Mouse (Mus musculus) testis, adult 2 months (tissue): ENCODE results near the gene Gm20695. TPM values are rescaled to one million over a fixed set of nuclear protein-coding genes. Genes with fewer than 3 reads are reported as not detected.
A peak's percentile ranks its signal among the peaks of the same experiment; 100 is the strongest.

Experiments used
- H3K27ac ChIP-seq: fragments of 200-500 bp; 2 replicates; pipeline ENCODE4 v1.5.1; 2012; ENCODE audit warnings: low read depth, low read length; ENCODE audit not compliant: control insufficient read depth, insufficient read depth
- H3K27me3 ChIP-seq: fragments of 200-500 bp; 2 replicates; pipeline ENCODE4 v1.6.1; 2012; ENCODE audit warnings: mild to moderate bottlenecking, low read length, moderate library complexity; ENCODE audit not compliant: control insufficient read depth, insufficient read depth
- H3K36me3 ChIP-seq: fragments of 200-500 bp; 2 replicates; pipeline ENCODE4 v1.6.1; 2012; ENCODE audit warnings: mild to moderate bottlenecking, low read length; ENCODE audit not compliant: control insufficient read depth, insufficient read depth
- H3K4me1 ChIP-seq: fragments of 200-500 bp; 2 replicates; pipeline ENCODE4 v1.6.1; 2012; ENCODE audit warnings: low read length; ENCODE audit not compliant: control insufficient read depth, insufficient read depth
- H3K4me3 ChIP-seq: fragments of 200-500 bp; 2 replicates; pipeline ENCODE4 v1.5.1; 2012; ENCODE audit warnings: low read depth, mild to moderate bottlenecking, low read length, moderate library complexity, mixed read lengths; ENCODE audit not compliant: control insufficient read depth
- CTCF ChIP-seq: fragments of 200-500 bp; IDR thresholded peaks from 2 replicates; pipeline ENCODE4 v1.5.1; 2012; ENCODE audit warnings: low read depth, mild to moderate bottlenecking, inconsistent platforms, low read length, moderate library complexity; ENCODE audit not compliant: control insufficient read depth, insufficient read depth, insufficient replicate concordance
- POLR2A ChIP-seq: fragments of 200-500 bp; IDR thresholded peaks from 2 replicates; pipeline ENCODE4 v1.6.1; 2012; ENCODE audit warnings: low read depth, mild to moderate bottlenecking, inconsistent platforms, low read length, moderate library complexity; ENCODE audit not compliant: control insufficient read depth
- polyA plus RNA-seq: library from polyadenylated mRNA; depleted of rRNA; stranded (reverse); fragments of >200 nt; gene quantifications from 2 replicates; pipeline ENCODE4 v1.2.3, GENCODE M21; 2012

The Gm20695 gene
- polyA plus RNA-seq, 1 experiment = 0.12 TPM

- TF ChIP-seq CTCF (no peak), POLR2A (no peak)
- Histone ChIP-seq H3K36me3 (peaks cover 1% of the 10 kb centered on the region; the same call in 1 of the 2 replicates), H3K4me1 (peaks cover 3% of the 10 kb centered on the region; the same call in 1 of the 2 replicates), H3K27ac (peak overlapping the region; percentile 39), H3K4me3 (no peak overlapping the region), H3K27me3 (no peaks in the 10 kb centered on the region)
These were observed 10.8 kb downstream of the Gm20695 start for GRCm38 (mm10) chr16:3895173-3895792.

GRCm38 (mm10) chr16:3896046-3896445, 11.6 kb downstream of the Gm20695 start:
- Histone ChIP-seq H3K27ac (no peak overlapping the region), H3K36me3 (peaks cover 1% of the 10 kb centered on the region; the same call in 1 of the 2 replicates), H3K4me3 (no peak overlapping the region), H3K27me3 (no peaks in the 10 kb centered on the region), H3K4me1 (peaks cover 3% of the 10 kb centered on the region; the same call in 1 of the 2 replicates)
- no peak for TF ChIP-seq CTCF
- no peak for TF ChIP-seq POLR2A

- Histone ChIP-seq H3K36me3 (peaks cover 1% of the 10 kb centered on the region; the same call in 1 of the 2 replicates), H3K4me3 (no peak overlapping the region), H3K27ac (no peak overlapping the region), H3K4me1 (peaks cover 3% of the 10 kb centered on the region; the same call in 1 of the 2 replicates), H3K27me3 (no peaks in the 10 kb centered on the region)
- TF ChIP-seq CTCF = no peak
- TF ChIP-seq POLR2A = no peak
These were observed 12.1 kb downstream of the Gm20695 start for GRCm38 (mm10) chr16:3896553-3896952.

- no peaks in the 10 kb centered on the region for H3K36me3 ChIP-seq
- H3K27ac ChIP-seq = peak overlapping the region; percentile 90
- H3K27me3 ChIP-seq = no peaks in the 10 kb centered on the region
- no peaks in the 10 kb centered on the region for H3K4me1 ChIP-seq
- peak overlapping the region; percentile 87 for H3K4me3 ChIP-seq
- TF ChIP-seq POLR2A (peak; percentile 77; the same call in 1 of the 2 replicates), CTCF (no peak)
These were observed 23.0 kb downstream of the Gm20695 start for GRCm38 (mm10) chr16:3907471-3907870.

- Histone ChIP-seq H3K27ac (peak within 1 kb of the TSS; percentile 93), H3K27me3 (no peaks in the 10 kb centered on the region), H3K4me1 (no peaks in the 10 kb centered on the region), H3K4me3 (peak within 1 kb of the TSS; percentile 96), H3K36me3 (no peaks in the 10 kb centered on the region)
- TF ChIP-seq CTCF (peak; percentile 66; the same call in 1 of the 2 replicates), POLR2A (peak; percentile 67)
These were observed 24.2 kb downstream of the Gm20695 start, which contains the start of the genes 1700037C18Rik and Cluap1 for GRCm38 (mm10) chr16:3908537-3909111. Gene 1700037C18Rik, minus strand, starts transcription at chr16:3908689. Gene Cluap1, plus strand, starts transcription at chr16:3908801.

GRCm38 (mm10) chr16:3909118-3909517, 24.7 kb downstream of the Gm20695 start:
- peak overlapping the region; percentile 93 for H3K27ac ChIP-seq
- H3K4me3 ChIP-seq = peak overlapping the region; percentile 96
- H3K4me1 ChIP-seq = no peaks in the 10 kb centered on the region
- TF ChIP-seq POLR2A (no peak), CTCF (no peak)
- H3K27me3 ChIP-seq = no peaks in the 10 kb centered on the region
- no peaks in the 10 kb centered on the region for H3K36me3 ChIP-seq

- TF ChIP-seq POLR2A (no peak), CTCF (no peak)
- peaks cover 2% of the 10 kb centered on the region; the same call in 1 of the 2 replicates for H3K36me3 ChIP-seq
- no peak overlapping the region for H3K27ac ChIP-seq
- no peaks in the 10 kb centered on the region for H3K4me1 ChIP-seq
- no peaks in the 10 kb centered on the region for H3K27me3 ChIP-seq
- H3K4me3 ChIP-seq = no peak overlapping the region
These were observed 36.3 kb downstream of the Gm20695 start for GRCm38 (mm10) chr16:3920756-3921155.
